Mouse (Mus musculus): Measurements from ENCODE around the gene Tmem170b. TPM values are rescaled to one million over a fixed set of nuclear protein-coding genes. Genes with fewer than 3 reads are reported as not detected.

Tmem170b gene
- 10 to 100 TPM; 23.6 TPM for total RNA-seq (2021)
- long read RNA-seq, experiment 1, full-length matches to known transcripts, result 2 of 4 reads
- long read RNA-seq, experiment 1, partial matches to known transcripts, result 0 of 4 reads
- long read RNA-seq, experiment 1, other reads (novel, unspliced or antisense), result 2 of 4 reads
- long read RNA-seq, experiment 2, full-length matches to known transcripts, result 1 of 2 reads
- long read RNA-seq, experiment 2, partial matches to known transcripts, result 0 of 2 reads
- long read RNA-seq, experiment 2, other reads (novel, unspliced or antisense), result 1 of 2 reads

- peak; percentile 97 for DNase-seq
Measured at GRCm38 (mm10) chr13:41605099-41606010, at the start of gene Tmem170b. Gene Tmem170b (plus strand): TSS chr13:41605907.

GRCm38 (mm10) chr13:41561024-41561423 is 44.7 kb upstream of the Tmem170b start:
- DNase-seq, result no peak

- DNase-seq, result no peak
Measured at GRCm38 (mm10) chr13:41568421-41568820, 37.3 kb upstream of the Tmem170b start.

GRCm38 (mm10) chr13:41568926-41569325 is 36.8 kb upstream of the Tmem170b start:
- DNase-seq, result no peak

- no peak for DNase-seq
Measured at GRCm38 (mm10) chr13:41569776-41570175, 35.9 kb upstream of the Tmem170b start.

GRCm38 (mm10) chr13:41571368-41572350 is 34.0 kb upstream of the Tmem170b start:
- DNase-seq, result peak; percentile 87

- no peak for DNase-seq
Measured at GRCm38 (mm10) chr13:41572351-41572735, 33.4 kb upstream of the Tmem170b start.

GRCm38 (mm10) chr13:41573126-41573846 is 32.4 kb upstream of the Tmem170b start:
- DNase-seq, result peak; percentile 14

- DNase-seq, result no peak
Measured at GRCm38 (mm10) chr13:41581058-41581457, 24.6 kb upstream of the Tmem170b start.

- no peak for DNase-seq
Measured at GRCm38 (mm10) chr13:41583666-41584357, 21.9 kb upstream of the Tmem170b start.

- DNase-seq, result no peak
Measured at GRCm38 (mm10) chr13:41584358-41584680, 21.4 kb upstream of the Tmem170b start.

GRCm38 (mm10) chr13:41584896-41585295 is 20.8 kb upstream of the Tmem170b start:
- no peak for DNase-seq

- DNase-seq, result no peak
Measured at GRCm38 (mm10) chr13:41596678-41597077, 9.0 kb upstream of the Tmem170b start.

GRCm38 (mm10) chr13:41599977-41600376 is 5.7 kb upstream of the Tmem170b start:
- DNase-seq, result peak; percentile 36

- no peak for DNase-seq
Measured at GRCm38 (mm10) chr13:41601056-41601455, 4.7 kb upstream of the Tmem170b start.

GRCm38 (mm10) chr13:41603921-41604466 is 1.7 kb upstream of the Tmem170b start:
- DNase-seq, result no peak

GRCm38 (mm10) chr13:41606081-41607000 is 634 bp downstream of the Tmem170b start:
- DNase-seq, result peak; percentile 66

- DNase-seq, result no peak
Measured at GRCm38 (mm10) chr13:41607589-41607988, 1.9 kb downstream of the Tmem170b start.

- no peak for DNase-seq
Measured at GRCm38 (mm10) chr13:41608559-41608958, 2.9 kb downstream of the Tmem170b start.
